Mouse (Mus musculus): ENCODE measurements at regions not wholly inside any gene's neighbourhood (a gene's known extent, or its start where the extent isn't known, plus 50 kb on each side); places are given as distances from the start of the nearest gene placed in this dataset.

DNA sequence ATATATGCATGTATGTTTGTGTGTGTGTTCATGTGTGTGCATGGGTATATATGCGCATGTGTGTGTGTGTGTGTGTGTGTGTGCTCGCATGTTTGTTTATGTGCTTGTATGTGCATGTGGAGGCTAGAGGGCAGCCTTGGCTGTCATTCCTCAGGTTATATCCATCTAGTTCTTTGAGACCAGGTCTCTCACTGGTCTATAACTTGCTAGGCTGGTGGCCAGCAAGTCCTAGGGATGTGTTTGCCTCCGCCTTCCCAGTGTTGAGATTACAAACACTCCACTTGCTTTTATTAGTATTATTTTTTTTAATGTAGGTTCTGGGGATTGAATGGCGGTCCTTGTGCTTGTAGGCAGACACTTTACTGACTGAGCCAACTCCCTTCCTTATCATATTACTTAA lies 219.8 kb upstream of the Dusp10 start:
- Histone ChIP-seq H3K9ac (replicated peaks; ENCODE audit: low read length, poor library complexity, severe bottlenecking) (no peak overlapping the region), H3K4me3 (ENCODE audit: low read depth, low read length) (no peak overlapping the region), H3K36me3 (ENCODE audit: insufficient read depth, low read length) (no peaks in the 10 kb centered on the region), H3K4me2 (ENCODE audit: low read depth, low read length, poor library complexity, severe bottlenecking) (no peak overlapping the region), H3K9me3 (ENCODE audit: low read length) (no peaks in the 10 kb centered on the region), H3K27me3 (ENCODE audit: insufficient read depth, low read length) (no peaks in the 10 kb centered on the region), H3K27ac (ENCODE audit: low read depth, low read length) (no peak overlapping the region), H3K4me1 (ENCODE audit: insufficient read depth, low read length) (0 out of 2 replicates have a peak, but pooled peaks cover 3% of the 10 kb centered on the region)
- DNase-seq (ENCODE audit: low spot score) (no peak), ATAC-seq (ENCODE audit: low FRiP score) (no peak)
- TF ChIP-seq CTCF (IDR thresholded peaks at IDR 0.05), result no peak
- 89% methylated on average over 4 of the region's 4 CpGs for WGBS

DNA sequence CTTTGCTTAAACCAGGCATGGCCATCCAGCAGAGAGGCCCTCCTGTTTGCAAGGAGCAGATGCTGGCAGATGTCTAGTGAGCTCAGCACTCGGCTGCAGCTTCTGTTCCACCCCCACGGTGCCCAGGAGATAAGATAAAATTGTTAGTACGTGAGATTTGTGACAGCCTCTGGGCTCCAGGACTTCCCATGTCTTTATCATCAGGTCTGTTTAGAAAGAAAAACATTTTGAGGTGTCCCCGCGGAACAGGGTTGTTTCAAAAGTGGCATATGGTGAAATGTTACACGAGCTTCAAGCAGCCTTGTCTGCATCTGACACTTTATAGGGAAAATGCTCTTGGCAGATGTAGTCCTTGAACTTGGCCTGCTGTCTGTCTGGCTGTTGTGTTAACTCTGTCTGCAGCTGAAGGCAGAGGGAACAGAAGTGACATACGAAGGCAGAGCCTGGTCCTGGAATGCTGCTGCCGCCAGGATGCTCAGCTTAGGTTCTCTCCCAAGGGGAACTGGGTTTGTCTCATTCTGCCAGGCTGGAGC lies 219.1 kb upstream of the Dusp10 start:
- WGBS, result 48% methylated on average over 8 of the region's 8 CpGs
- no peaks in the 10 kb centered on the region for H3K9me3 ChIP-seq (ENCODE audit: low read length)
- no peaks in the 10 kb centered on the region for H3K36me3 ChIP-seq (ENCODE audit: insufficient read depth, low read length)
- 0 out of 2 replicates have a peak, but pooled peaks cover 3% of the 10 kb centered on the region for H3K4me1 ChIP-seq (ENCODE audit: insufficient read depth, low read length)
- ATAC-seq (ENCODE audit: low FRiP score) (no peak), DNase-seq (ENCODE audit: low spot score) (peak; percentile 44)
- H3K27ac ChIP-seq (ENCODE audit: low read depth, low read length), result no peak overlapping the region
- no peak overlapping the region for H3K4me2 ChIP-seq (ENCODE audit: low read depth, low read length, poor library complexity, severe bottlenecking)
- TF ChIP-seq CTCF (IDR thresholded peaks at IDR 0.05), result no peak
- no peaks in the 10 kb centered on the region for H3K27me3 ChIP-seq (ENCODE audit: insufficient read depth, low read length)
- H3K9ac ChIP-seq (replicated peaks; ENCODE audit: low read length, poor library complexity, severe bottlenecking), result no peak overlapping the region
- no peak overlapping the region for H3K4me3 ChIP-seq (ENCODE audit: low read depth, low read length)

GRCm38 (mm10) chr1:183802351-183802750 lies 210.8 kb upstream of the Dusp10 start:
- no peaks in the 10 kb centered on the region for H3K27me3 ChIP-seq (ENCODE audit: insufficient read depth, low read length)
- H3K4me2 ChIP-seq (ENCODE audit: low read depth, low read length, poor library complexity, severe bottlenecking), result no peak overlapping the region
- H3K9me3 ChIP-seq (ENCODE audit: low read length), result no peaks in the 10 kb centered on the region
- TF ChIP-seq CTCF (IDR thresholded peaks at IDR 0.05), result no peak
- no peak overlapping the region for H3K4me3 ChIP-seq (ENCODE audit: low read depth, low read length)
- no peaks in the 10 kb centered on the region for H3K36me3 ChIP-seq (ENCODE audit: insufficient read depth, low read length)
- no peaks in the 10 kb centered on the region for H3K4me1 ChIP-seq (ENCODE audit: insufficient read depth, low read length)
- no peak for DNase-seq (ENCODE audit: low spot score)
- no peak overlapping the region for H3K9ac ChIP-seq (replicated peaks; ENCODE audit: low read length, poor library complexity, severe bottlenecking)
- ATAC-seq (ENCODE audit: low FRiP score), result no peak
- 90% methylated on average over 4 of the region's 4 CpGs for whole genome bisulfite sequencing
- H3K27ac ChIP-seq (ENCODE audit: low read depth, low read length), result no peak overlapping the region

DNA sequence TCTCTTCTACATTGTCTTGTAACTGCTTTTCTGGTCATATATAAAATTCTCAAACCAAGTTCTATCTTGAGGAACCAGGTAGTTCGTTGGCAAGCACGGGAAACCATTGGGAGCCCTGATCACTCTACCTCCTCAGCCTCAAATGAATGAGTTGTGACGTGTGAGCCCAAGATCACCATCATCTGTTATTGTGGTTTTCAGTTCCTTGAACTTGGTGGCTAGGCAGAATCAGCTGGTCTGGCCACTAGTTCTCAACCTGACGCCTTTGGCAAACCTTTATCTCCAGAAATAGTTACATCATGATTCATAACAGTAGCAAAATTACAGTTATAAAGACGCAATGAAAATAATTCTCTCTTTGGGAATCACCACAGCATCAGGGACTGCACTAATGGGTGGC lies 209.7 kb upstream of the Dusp10 start:
- Histone ChIP-seq H3K27ac (ENCODE audit: low read depth, low read length) (no peak overlapping the region), H3K9ac (replicated peaks; ENCODE audit: low read length, poor library complexity, severe bottlenecking) (no peak overlapping the region), H3K9me3 (ENCODE audit: low read length) (no peaks in the 10 kb centered on the region), H3K4me1 (ENCODE audit: insufficient read depth, low read length) (no peaks in the 10 kb centered on the region), H3K27me3 (ENCODE audit: insufficient read depth, low read length) (no peaks in the 10 kb centered on the region), H3K4me2 (ENCODE audit: low read depth, low read length, poor library complexity, severe bottlenecking) (no peak overlapping the region), H3K36me3 (ENCODE audit: insufficient read depth, low read length) (no peaks in the 10 kb centered on the region), H3K4me3 (ENCODE audit: low read depth, low read length) (no peak overlapping the region)
- DNase-seq (ENCODE audit: low spot score), result no peak
- WGBS, result 92% methylated on average over 5 of the region's 5 CpGs
- ATAC-seq (ENCODE audit: low FRiP score), result no peak
- no peak for TF ChIP-seq CTCF (IDR thresholded peaks at IDR 0.05)

GRCm38 (mm10) chr1:183803826-183804225 lies 209.3 kb upstream of the Dusp10 start:
- ATAC-seq (ENCODE audit: low FRiP score), result no peak
- Histone ChIP-seq H3K9ac (replicated peaks; ENCODE audit: low read length, poor library complexity, severe bottlenecking) (no peak overlapping the region), H3K4me3 (ENCODE audit: low read depth, low read length) (no peak overlapping the region), H3K27ac (ENCODE audit: low read depth, low read length) (no peak overlapping the region), H3K4me2 (ENCODE audit: low read depth, low read length, poor library complexity, severe bottlenecking) (no peak overlapping the region), H3K4me1 (ENCODE audit: insufficient read depth, low read length) (no peaks in the 10 kb centered on the region), H3K9me3 (ENCODE audit: low read length) (no peaks in the 10 kb centered on the region), H3K27me3 (ENCODE audit: insufficient read depth, low read length) (no peaks in the 10 kb centered on the region), H3K36me3 (ENCODE audit: insufficient read depth, low read length) (no peaks in the 10 kb centered on the region)
- TF ChIP-seq CTCF (IDR thresholded peaks at IDR 0.05), result no peak
- 80% methylated on average over 1 of the region's 1 CpGs for WGBS
- no peak for DNase-seq (ENCODE audit: low spot score)

DNA sequence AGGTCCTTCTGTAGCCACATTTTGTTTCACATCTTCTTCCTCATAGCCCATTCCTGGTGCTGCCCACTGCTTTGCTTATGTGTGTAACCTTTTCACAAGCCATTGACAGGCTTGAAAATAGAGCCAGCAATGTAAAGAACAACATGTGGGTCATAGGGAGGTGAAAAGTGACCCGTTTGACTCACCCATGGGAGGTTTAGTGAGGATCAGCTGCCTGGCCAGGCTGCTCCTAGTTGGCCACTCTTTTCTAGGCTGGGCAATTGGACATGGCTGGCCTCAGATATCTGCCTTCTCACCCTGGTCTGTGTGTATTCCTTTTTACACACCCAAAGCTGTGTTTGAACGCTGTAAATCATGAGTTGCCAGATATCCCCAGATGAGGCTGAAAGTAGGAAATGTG lies 208.8 kb upstream of the Dusp10 start:
- H3K36me3 ChIP-seq (ENCODE audit: insufficient read depth, low read length), result no peaks in the 10 kb centered on the region
- TF ChIP-seq CTCF (IDR thresholded peaks at IDR 0.05), result no peak
- DNase-seq (ENCODE audit: low spot score) (no peak), ATAC-seq (ENCODE audit: low FRiP score) (no peak)
- no peak overlapping the region for H3K4me3 ChIP-seq (ENCODE audit: low read depth, low read length)
- H3K4me2 ChIP-seq (ENCODE audit: low read depth, low read length, poor library complexity, severe bottlenecking), result no peak overlapping the region
- no peaks in the 10 kb centered on the region for H3K4me1 ChIP-seq (ENCODE audit: insufficient read depth, low read length)
- H3K27ac ChIP-seq (ENCODE audit: low read depth, low read length), result no peak overlapping the region
- WGBS, result 84% methylated on average over 2 of the region's 2 CpGs
- H3K27me3 ChIP-seq (ENCODE audit: insufficient read depth, low read length), result no peaks in the 10 kb centered on the region
- H3K9me3 ChIP-seq (ENCODE audit: low read length), result no peaks in the 10 kb centered on the region
- H3K9ac ChIP-seq (replicated peaks; ENCODE audit: low read length, poor library complexity, severe bottlenecking), result no peak overlapping the region

Measured in midbrain, postnatal 0 days (tissue).